Mouse (Mus musculus): Measurements from ENCODE around the gene Hlcs. TPM values are rescaled to one million over a fixed set of nuclear protein-coding genes. Genes with fewer than 3 reads are reported as not detected.

Gene Hlcs
- total RNA-seq, 2 experiments from 2014 or later: 14.8 to 16.5 TPM

- no peak for DNase-seq (ENCODE audit: low spot score in 2 of 2)
Measured at GRCm38 (mm10) chr16:94209626-94210025, 103.7 kb downstream of the Hlcs start.

GRCm38 (mm10) chr16:94208826-94209225 is 104.5 kb downstream of the Hlcs start:
- DNase-seq (ENCODE audit: low spot score in 2 of 2): no peak

- DNase-seq (ENCODE audit: low spot score in 2 of 2): no peak
Measured at GRCm38 (mm10) chr16:94208152-94208551, 105.2 kb downstream of the Hlcs start.

- DNase-seq (ENCODE audit: low spot score in 2 of 2): no peak
Measured at GRCm38 (mm10) chr16:94205528-94206484, 107.6 kb downstream of the Hlcs start.

- no peak for DNase-seq (ENCODE audit: low spot score in 2 of 2)
Measured at GRCm38 (mm10) chr16:94201387-94201786, 112.0 kb downstream of the Hlcs start.

GRCm38 (mm10) chr16:94195913-94196312 is 117.5 kb downstream of the Hlcs start:
- no peak for DNase-seq (ENCODE audit: low spot score in 2 of 2)

- DNase-seq (ENCODE audit: low spot score in 2 of 2): no peak
Measured at GRCm38 (mm10) chr16:94191379-94192315, 121.7 kb downstream of the Hlcs start.

- DNase-seq (ENCODE audit: low spot score in 2 of 2): no peak
Measured at GRCm38 (mm10) chr16:94190256-94190655, 123.1 kb downstream of the Hlcs start.

GRCm38 (mm10) chr16:94186526-94186925 is 126.8 kb downstream of the Hlcs start:
- DNase-seq (ENCODE audit: low spot score in 2 of 2): no peak

GRCm38 (mm10) chr16:94185430-94185829 is 127.9 kb downstream of the Hlcs start:
- DNase-seq (ENCODE audit: low spot score in 2 of 2): no peak

GRCm38 (mm10) chr16:94180122-94180870 is 133.1 kb downstream of the Hlcs start:
- DNase-seq (ENCODE audit: low spot score in 2 of 2): no peak

- DNase-seq (ENCODE audit: low spot score in 2 of 2): no peak
Measured at GRCm38 (mm10) chr16:94179341-94180121, 133.8 kb downstream of the Hlcs start.

GRCm38 (mm10) chr16:94178441-94179220 is 134.7 kb downstream of the Hlcs start:
- no peak for DNase-seq (ENCODE audit: low spot score in 2 of 2)

GRCm38 (mm10) chr16:94176997-94177857 is 136.1 kb downstream of the Hlcs start:
- no peak for DNase-seq (ENCODE audit: low spot score in 2 of 2)

GRCm38 (mm10) chr16:94175366-94175986 is 137.9 kb downstream of the Hlcs start:
- no peak for DNase-seq (ENCODE audit: low spot score in 2 of 2)

- DNase-seq (ENCODE audit: low spot score in 2 of 2): no peak
Measured at GRCm38 (mm10) chr16:94173361-94173760, 140.0 kb downstream of the Hlcs start.

- no peak for DNase-seq (ENCODE audit: low spot score in 2 of 2)
Measured at GRCm38 (mm10) chr16:94170218-94170617, 143.2 kb downstream of the Hlcs start.
